Mouse (Mus musculus) testis, adult 2 months (tissue): ENCODE measurements around the gene Slit3.

ENCODE experiments used
- CTCF ChIP-seq: fragments of 200-500 bp; IDR thresholded peaks from 2 replicates; pipeline ENCODE4 v1.5.1; 2012; ENCODE audit warnings: low read depth, mild to moderate bottlenecking, inconsistent platforms, low read length, moderate library complexity; ENCODE audit not compliant: control insufficient read depth, insufficient read depth, insufficient replicate concordance
- POLR2A ChIP-seq: fragments of 200-500 bp; IDR thresholded peaks from 2 replicates; pipeline ENCODE4 v1.6.1; 2012; ENCODE audit warnings: low read depth, mild to moderate bottlenecking, inconsistent platforms, low read length, moderate library complexity; ENCODE audit not compliant: control insufficient read depth

DNA sequence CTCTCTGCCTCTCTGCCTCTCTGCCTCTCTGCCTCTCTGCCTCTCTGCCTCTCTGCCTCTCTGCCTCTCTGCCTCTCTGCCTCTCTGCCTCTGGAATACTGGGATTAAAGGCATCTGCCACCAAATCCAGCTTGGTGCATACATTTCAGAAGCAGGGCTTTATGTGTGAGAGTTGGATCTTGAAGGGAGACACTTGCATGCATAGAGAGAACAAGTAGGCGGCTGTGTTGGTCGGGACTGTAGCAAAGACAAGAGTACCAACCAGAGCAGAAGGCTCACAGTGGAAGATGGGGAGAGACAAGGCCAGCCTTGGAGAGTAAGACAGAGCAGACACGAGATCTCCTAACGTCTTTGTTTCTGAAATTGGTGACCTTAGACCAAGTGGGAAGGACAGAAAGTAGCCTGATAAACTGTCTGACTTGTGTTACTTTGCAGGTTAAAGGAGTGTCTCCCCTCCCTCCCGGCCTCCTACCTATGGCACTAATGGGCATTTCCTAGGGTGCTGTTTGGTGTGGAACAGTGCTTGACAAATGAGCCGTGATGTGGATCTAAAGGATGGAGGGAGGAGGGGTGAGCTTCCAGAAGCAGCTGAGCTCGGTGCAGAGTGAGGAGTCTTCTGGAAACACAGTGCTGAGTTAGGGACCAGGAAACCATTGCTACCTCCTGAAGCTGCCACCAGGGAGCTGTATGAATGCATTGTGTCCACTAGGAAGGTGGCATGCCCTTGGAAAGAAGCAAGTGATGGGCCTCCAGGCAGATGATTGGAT is 569.7 kb downstream of the Slit3 start:
- no peak for TF ChIP-seq CTCF
- TF ChIP-seq POLR2A, result no peak
